Mouse (Mus musculus): ENCODE results near the gene Gm4491. TPM values are rescaled to one million over a fixed set of nuclear protein-coding genes. Genes with fewer than 3 reads are reported as not detected.

Gm4491 gene
- polyA plus RNA-seq, 1 experiment from 2014 or later = not detected

DNA sequence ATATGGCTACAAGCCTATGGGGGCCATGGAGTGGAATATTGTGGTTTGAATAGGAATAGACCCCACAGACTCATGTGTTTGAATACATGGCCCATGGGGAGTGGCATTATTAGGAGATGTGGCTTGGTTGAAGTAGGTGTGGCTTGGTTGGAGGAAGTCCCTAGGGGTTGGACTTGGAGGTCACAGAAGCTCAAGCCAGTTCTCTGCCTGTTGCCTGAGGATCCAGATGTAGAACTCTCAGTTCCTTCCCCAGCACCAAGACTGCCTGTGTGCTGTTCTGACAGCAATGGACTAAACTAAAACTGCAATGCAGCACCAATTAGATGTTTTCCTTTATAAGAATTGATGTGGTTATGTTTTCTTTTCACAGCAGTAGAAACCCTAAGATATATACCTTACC, 49.6 kb downstream of the Gm4491 start:
- Histone ChIP-seq H3K27me3 (ENCODE audit: low read depth, poor library complexity, severe bottlenecking) (no peaks in the 10 kb centered on the region), H3K36me3 (no peaks in the 10 kb centered on the region), H3K4me3 (no peak overlapping the region), H3K4me1 (peaks cover 20% of the 10 kb centered on the region), H3K9me3 (replicated peaks) (no peaks in the 10 kb centered on the region), H3K27ac (no peak overlapping the region)
- DNase-seq (ENCODE audit: low spot score) = no peak

Other genes with a start within 250 kb of the Gm4491 start
- gene Zmym2, start 229.2 kb downstream of the Gm4491 start, polyA plus RNA-seq (2016; fragmentation: Nextera tagmentation; extraction: Ambion mirVana) = 49.9 and 66.7 TPM in 2 replicates
- gene Gja3, start 57.8 kb downstream of the Gm4491 start, polyA plus RNA-seq (2016; fragmentation: Nextera tagmentation; extraction: Ambion mirVana) = 15.7 and 18.4 TPM in 2 replicates
- 11.9 and 35.0 TPM in 2 replicates for gene Gjb2, start 11.2 kb downstream of the Gm4491 start, polyA plus RNA-seq (2016; fragmentation: Nextera tagmentation; extraction: Ambion mirVana)
- gene Gjb6, start 17.7 kb upstream of the Gm4491 start, polyA plus RNA-seq (2016; fragmentation: Nextera tagmentation; extraction: Ambion mirVana) = 1.8 and 7.0 TPM in 2 replicates

Measured in limb, embryonic 10.5 days (tissue).